Mouse (Mus musculus) naive thymus-derived CD4-positive, alpha-beta T cell, adult 5 months (primary cell): Measurements from ENCODE around the gene Olfr981. TPM values are rescaled to one million over a fixed set of nuclear protein-coding genes. Genes with fewer than 3 reads are reported as not detected.

ENCODE experiments used
- polyA plus RNA-seq: library from polyadenylated mRNA; unstranded; fragments of 100-300 nt; shearing (Covaris generic); gene quantifications from one replicate; pipeline ENCODE4 v1.2.1, GENCODE M21; 2017

The Olfr981 gene
- not detected for polyA plus RNA-seq

GRCm38 (mm10) chr9:40021164-40021563 is at the start of gene Olfr981:
TSS of gene Olfr981 (plus strand) at chr9:40021464.

GRCm38 (mm10) chr9:39991813-39992212 is 29.5 kb upstream of the Olfr981 start, which contains the start of gene Olfr978:
TSS of gene Olfr978 (plus strand) at chr9:39992113.

GRCm38 (mm10) chr9:40003365-40003764 is 17.9 kb upstream of the Olfr981 start, which contains the start of gene Olfr979:
TSS of gene Olfr979 (minus strand) at chr9:40003465.

GRCm38 (mm10) chr9:40009482-40009881 is 11.8 kb upstream of the Olfr981 start, which contains the start of gene Olfr980:
TSS of gene Olfr980 (minus strand) at chr9:40009582.

GRCm38 (mm10) chr9:40073529-40073928 is 52.3 kb downstream of the Olfr981 start, which contains the start of gene Olfr982:
TSS of gene Olfr982 (plus strand) at chr9:40073829.

Other genes starting within 250 kb of the Olfr981 start
- not detected for gene Olfr968, start 238.2 kb upstream of the Olfr981 start, polyA plus RNA-seq
- not detected for gene Olfr969, start 230.5 kb upstream of the Olfr981 start, polyA plus RNA-seq
- gene Olfr970, start 212.6 kb upstream of the Olfr981 start, polyA plus RNA-seq: not detected
- not detected for gene Olfr971, start 184.6 kb upstream of the Olfr981 start, polyA plus RNA-seq
- gene Olfr972, start 155.0 kb upstream of the Olfr981 start, polyA plus RNA-seq: not detected
- not detected for gene Olfr229, start 114.1 kb upstream of the Olfr981 start, polyA plus RNA-seq
- 0.12 TPM for gene Olfr974, start 84.0 kb upstream of the Olfr981 start, polyA plus RNA-seq
- not detected for gene Olfr975, start 69.4 kb upstream of the Olfr981 start, polyA plus RNA-seq
- gene Olfr976, start 60.3 kb upstream of the Olfr981 start, polyA plus RNA-seq: not detected
- gene Olfr978, start 29.4 kb upstream of the Olfr981 start, polyA plus RNA-seq: 0.37 TPM
- gene Olfr979, start 18.0 kb upstream of the Olfr981 start, polyA plus RNA-seq: not detected
- not detected for gene Olfr980, start 11.9 kb upstream of the Olfr981 start, polyA plus RNA-seq
- gene Olfr982, start 52.4 kb downstream of the Olfr981 start, polyA plus RNA-seq: not detected
- gene Olfr983, start 72.1 kb downstream of the Olfr981 start, polyA plus RNA-seq: not detected
- not detected for gene Olfr984, start 92.7 kb downstream of the Olfr981 start, polyA plus RNA-seq
- not detected for gene Olfr985, start 108.7 kb downstream of the Olfr981 start, polyA plus RNA-seq
- gene Tmem225, start 126.7 kb downstream of the Olfr981 start, polyA plus RNA-seq: not detected
- not detected for gene Olfr986, start 159.5 kb downstream of the Olfr981 start, polyA plus RNA-seq
- gene Zfp202, start 170.9 kb downstream of the Olfr981 start, polyA plus RNA-seq: 1.8 TPM
- 0.09 TPM for gene Scn3b, start 247.8 kb downstream of the Olfr981 start, polyA plus RNA-seq